Mouse (Mus musculus) kidney, adult 2 months (tissue): ENCODE results near the gene Mgst2. TPM values are rescaled to one million over a fixed set of nuclear protein-coding genes. Genes with fewer than 3 reads are reported as not detected.
A peak's percentile ranks its signal among the peaks of the same experiment; 100 is the strongest.

Source experiments
- DNase-seq: peaks from one replicate; pipeline ENCODE4 v3.0.0; 2021
- H3K27ac ChIP-seq: fragments of 200-500 bp; 2 replicates; pipeline ENCODE4 v1.5.1; 2012; ENCODE audit warnings: low read depth, low read length, control low read depth, inconsistent platforms; ENCODE audit not compliant: insufficient read depth
- H3K27me3 ChIP-seq: fragments of 200-500 bp; replicated peaks from 2 replicates; pipeline ENCODE4 v1.6.1; 2012; ENCODE audit warnings: mild to moderate bottlenecking, moderate library complexity, low read length, inconsistent platforms; ENCODE audit not compliant: control insufficient read depth, insufficient read depth
- H3K36me3 ChIP-seq: fragments of 200-500 bp; 2 replicates; pipeline ENCODE4 v1.6.1; 2012; ENCODE audit warnings: mild to moderate bottlenecking, moderate library complexity, low read length, inconsistent platforms; ENCODE audit not compliant: control insufficient read depth, insufficient read depth
- H3K4me1 ChIP-seq: fragments of 200-500 bp; 2 replicates; pipeline ENCODE4 v1.6.1; 2011; ENCODE audit warnings: low read length; ENCODE audit not compliant: control insufficient read depth, insufficient read depth
- H3K4me3 ChIP-seq: fragments of 200-500 bp; 2 replicates; pipeline ENCODE4 v1.5.1; 2011; ENCODE audit warnings: mild to moderate bottlenecking, low read depth, low read length, control low read depth; ENCODE audit not compliant: insufficient read depth
- CTCF ChIP-seq: fragments of 200-500 bp; conservative IDR thresholded peaks from 2 replicates; pipeline ENCODE4 v1.5.1; 2011; ENCODE audit warnings: low read depth, mild to moderate bottlenecking, control low read depth, low read length, moderate library complexity, mixed read lengths; ENCODE audit not compliant: insufficient read depth, insufficient read length
- POLR2A ChIP-seq: fragments of 200-500 bp; IDR thresholded peaks from one replicate; pipeline ENCODE4 v1.6.1; 2011; ENCODE audit warnings: low read depth, low read length, control low read depth
- WGBS: fragments of 180-500 bp; shearing (Covaris S2); methylation state at CpG from one replicate; pipeline ENCODE4 v1.1.7; 2018; 5-methylcytosine and 5-hydroxymethylcytosine counted together
- polyA plus RNA-seq: library from polyadenylated mRNA; depleted of rRNA; stranded (reverse); fragments of >200 nt; gene quantifications from 2 replicates; pipeline ENCODE4 v1.2.3, GENCODE M21; 2012

The Mgst2 gene
- polyA plus RNA-seq, 1 experiment = 0.55 TPM

- DNase-seq = no peak
- WGBS = 100% methylated on average over 1 of the region's 1 CpGs
- Histone ChIP-seq H3K27ac (no peak overlapping the region), H3K4me1 (no peaks in the 10 kb centered on the region), H3K27me3 (no peaks in the 10 kb centered on the region), H3K36me3 (no peaks in the 10 kb centered on the region), H3K4me3 (no peak overlapping the region)
- TF ChIP-seq CTCF (no peak), POLR2A (no peak)
Measured at GRCm38 (mm10) chr3:51630746-51631145, 29.4 kb upstream of the Mgst2 start.

GRCm38 (mm10) chr3:51631971-51632370 is 28.2 kb upstream of the Mgst2 start:
- TF ChIP-seq POLR2A (no peak), CTCF (no peak)
- Histone ChIP-seq H3K4me3 (no peak overlapping the region), H3K27ac (no peak overlapping the region), H3K36me3 (no peaks in the 10 kb centered on the region), H3K4me1 (no peaks in the 10 kb centered on the region), H3K27me3 (no peaks in the 10 kb centered on the region)
- no peak for DNase-seq
- 82% methylated on average over 4 of the region's 4 CpGs for WGBS

- 79% methylated on average over 1 of the region's 1 CpGs for WGBS
- peak; percentile 59 for DNase-seq
- no peak overlapping the region for H3K27ac ChIP-seq
- H3K27me3 ChIP-seq = no peaks in the 10 kb centered on the region
- TF ChIP-seq POLR2A = no peak
- no peak for TF ChIP-seq CTCF
- no peaks in the 10 kb centered on the region for H3K36me3 ChIP-seq
- H3K4me1 ChIP-seq = no peaks in the 10 kb centered on the region
- H3K4me3 ChIP-seq = no peak overlapping the region
Measured at GRCm38 (mm10) chr3:51634451-51634850, 25.7 kb upstream of the Mgst2 start.

GRCm38 (mm10) chr3:51635960-51636359 is 24.2 kb upstream of the Mgst2 start:
- Histone ChIP-seq H3K36me3 (no peaks in the 10 kb centered on the region), H3K27me3 (no peaks in the 10 kb centered on the region), H3K4me1 (no peaks in the 10 kb centered on the region), H3K4me3 (no peak overlapping the region), H3K27ac (no peak overlapping the region)
- 90% methylated on average over 2 of the region's 2 CpGs for WGBS
- TF ChIP-seq POLR2A (no peak), CTCF (no peak)
- no peak for DNase-seq

GRCm38 (mm10) chr3:51636700-51637099 is 23.5 kb upstream of the Mgst2 start:
- no peaks in the 10 kb centered on the region for H3K4me1 ChIP-seq
- TF ChIP-seq POLR2A (no peak), CTCF (no peak)
- peak; percentile 31 for DNase-seq
- no peaks in the 10 kb centered on the region for H3K27me3 ChIP-seq
- peak overlapping the region; percentile 45 for H3K4me3 ChIP-seq
- 81% methylated on average over 20 of the region's 20 CpGs for WGBS
- H3K27ac ChIP-seq = no peak overlapping the region
- no peaks in the 10 kb centered on the region for H3K36me3 ChIP-seq

- Histone ChIP-seq H3K4me1 (no peaks in the 10 kb centered on the region), H3K4me3 (no peak overlapping the region), H3K27me3 (no peaks in the 10 kb centered on the region), H3K27ac (no peak overlapping the region), H3K36me3 (no peaks in the 10 kb centered on the region)
- no peak for DNase-seq
- no peak for TF ChIP-seq CTCF
- TF ChIP-seq POLR2A = no peak
- 93% methylated on average over 6 of the region's 6 CpGs for WGBS
Measured at GRCm38 (mm10) chr3:51637326-51637725, 22.8 kb upstream of the Mgst2 start.

- no peak overlapping the region for H3K4me3 ChIP-seq
- no peaks in the 10 kb centered on the region for H3K27me3 ChIP-seq
- TF ChIP-seq POLR2A (no peak), CTCF (no peak)
- H3K36me3 ChIP-seq = no peaks in the 10 kb centered on the region
- no peak for DNase-seq
- H3K4me1 ChIP-seq = no peaks in the 10 kb centered on the region
- WGBS = 92% methylated on average over 6 of the region's 6 CpGs
- H3K27ac ChIP-seq = no peak overlapping the region
Measured at GRCm38 (mm10) chr3:51638260-51638659, 21.9 kb upstream of the Mgst2 start.

GRCm38 (mm10) chr3:51645484-51645883 is 14.7 kb upstream of the Mgst2 start:
- no peaks in the 10 kb centered on the region for H3K4me1 ChIP-seq
- H3K4me3 ChIP-seq = no peak overlapping the region
- no peaks in the 10 kb centered on the region for H3K27me3 ChIP-seq
- TF ChIP-seq CTCF (no peak), POLR2A (no peak)
- no peak for DNase-seq
- WGBS = 98% methylated on average over 6 of the region's 6 CpGs
- H3K27ac ChIP-seq = no peak overlapping the region
- H3K36me3 ChIP-seq = no peaks in the 10 kb centered on the region
